Mouse (Mus musculus): Measurements from ENCODE around the gene Chka. TPM values are rescaled to one million over a fixed set of nuclear protein-coding genes. Genes with fewer than 3 reads are reported as not detected.

The Chka gene
- polyA plus RNA-seq (2016; fragmentation: Nextera tagmentation; extraction: Ambion mirVana), result 57.5 and 59.9 TPM in 2 replicates

DNA sequence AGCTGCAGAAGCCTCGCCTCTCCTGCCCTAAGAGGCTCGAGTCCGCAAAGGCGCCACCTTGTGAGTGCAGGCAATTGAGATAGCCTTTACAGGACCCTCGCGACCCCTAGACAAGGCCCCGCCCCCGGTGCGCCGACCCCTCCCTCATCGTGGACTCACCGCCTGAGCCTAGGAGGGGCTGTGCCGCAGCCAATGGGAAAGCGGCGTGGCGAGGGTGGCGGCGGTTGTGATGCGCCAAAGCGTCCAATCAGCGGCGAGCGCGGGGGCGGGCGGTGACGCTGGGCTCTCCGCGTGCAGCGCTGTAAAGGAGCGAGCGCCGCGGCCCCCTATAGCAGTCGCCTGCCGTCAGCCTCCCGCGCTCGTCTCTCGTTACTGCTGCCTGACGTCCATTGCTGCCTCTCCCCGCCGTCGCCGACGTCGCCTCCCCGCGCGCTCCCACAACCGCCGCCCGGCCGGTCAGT lies at the start of gene Chka:
Chka (plus strand) TSS at position 272 of the 461 bp plus-strand sequence.
- Histone ChIP-seq H3K27me3 (ENCODE audit: insufficient read depth, poor library complexity, severe bottlenecking) (no peaks in the 10 kb centered on the region), H3K36me3 (peaks cover 6% of the 10 kb centered on the region; the same call in 1 of the 2 replicates), H3K4me1 (replicated peaks) (peaks cover 41% of the 10 kb centered on the region), H3K4me3 (peak within 1 kb of the TSS; percentile 78), H3K9me3 (no peaks in the 10 kb centered on the region), H3K27ac (peak within 1 kb of the TSS; percentile 97)
- under 1% methylated on average over 54 of the region's 54 CpGs for WGBS
- peak; percentile 99 for DNase-seq (ENCODE audit: low spot score)

- Histone ChIP-seq H3K36me3 (peaks cover 93% of the 10 kb centered on the region), H3K4me1 (replicated peaks) (no peaks in the 10 kb centered on the region), H3K9me3 (no peaks in the 10 kb centered on the region), H3K27me3 (ENCODE audit: insufficient read depth, poor library complexity, severe bottlenecking) (no peaks in the 10 kb centered on the region), H3K27ac (no peak overlapping the region), H3K4me3 (no peak overlapping the region)
- DNase-seq (ENCODE audit: low spot score), result no peak
- WGBS, result 91% methylated on average over 7 of the region's 7 CpGs
These were observed 46.0 kb upstream of the Chka start for GRCm38 (mm10) chr19:3805526-3805925.

DNA sequence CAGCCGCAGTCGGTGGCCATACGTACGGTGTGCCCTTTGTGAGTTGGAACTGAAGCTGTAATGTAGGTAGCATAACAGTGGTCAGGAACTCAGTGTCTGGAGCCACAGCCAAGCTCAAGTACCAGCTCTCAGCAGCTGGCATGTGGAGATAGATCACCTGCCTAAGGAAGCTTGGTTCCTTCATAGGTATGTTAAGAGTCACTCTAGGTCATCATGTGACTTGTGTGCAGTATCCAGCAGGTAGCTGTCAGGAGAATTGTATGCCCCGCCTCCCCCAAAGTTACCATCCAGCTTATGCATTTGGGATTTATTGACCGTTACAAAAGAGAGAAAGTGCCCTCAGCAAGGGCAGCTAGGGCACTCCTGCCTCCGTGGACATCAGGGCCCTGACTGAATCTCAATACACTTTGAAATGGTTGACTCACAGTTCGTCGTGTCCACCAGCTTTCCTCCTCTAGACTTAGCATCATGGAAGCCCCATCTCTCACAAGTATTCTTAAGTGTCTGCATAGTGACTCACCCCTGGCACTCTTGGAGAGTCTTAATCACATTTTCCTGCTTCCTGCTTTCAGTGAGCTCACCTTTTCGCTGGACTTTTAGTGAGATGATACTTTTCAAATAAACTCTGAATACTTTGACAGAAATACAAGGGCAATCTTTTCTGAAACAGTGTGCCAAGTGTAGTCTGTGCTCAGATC lies 40.9 kb upstream of the Chka start:
- no peak for DNase-seq (ENCODE audit: low spot score)
- Histone ChIP-seq H3K4me3 (no peak overlapping the region), H3K4me1 (replicated peaks) (no peaks in the 10 kb centered on the region), H3K9me3 (no peaks in the 10 kb centered on the region), H3K27ac (no peak overlapping the region), H3K27me3 (ENCODE audit: insufficient read depth, poor library complexity, severe bottlenecking) (no peaks in the 10 kb centered on the region), H3K36me3 (peaks cover 95% of the 10 kb centered on the region)
- WGBS, result 95% methylated on average over 10 of the region's 10 CpGs

DNA sequence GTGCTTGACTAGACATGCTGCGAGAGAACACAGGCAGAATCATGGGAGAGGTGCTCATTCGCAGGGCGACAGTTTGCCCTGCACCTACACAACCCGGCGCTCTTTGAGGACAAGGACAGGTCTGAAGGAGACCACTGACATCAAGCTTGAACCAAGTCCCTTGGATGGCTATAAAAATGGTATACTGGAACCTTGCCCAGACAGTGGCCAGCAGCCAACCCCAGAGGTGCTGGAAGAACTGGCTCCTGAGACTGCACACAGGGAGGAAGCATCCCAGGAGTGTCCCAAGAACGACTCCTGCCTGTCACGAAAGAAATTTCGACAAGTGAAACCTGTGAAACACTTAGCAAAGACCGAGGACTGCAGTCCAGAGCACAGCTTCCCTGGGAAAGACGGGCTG lies 37.1 kb upstream of the Chka start:
- 94% methylated on average over 10 of the region's 10 CpGs for WGBS
- H3K36me3 ChIP-seq, result peaks cover 77% of the 10 kb centered on the region

DNA sequence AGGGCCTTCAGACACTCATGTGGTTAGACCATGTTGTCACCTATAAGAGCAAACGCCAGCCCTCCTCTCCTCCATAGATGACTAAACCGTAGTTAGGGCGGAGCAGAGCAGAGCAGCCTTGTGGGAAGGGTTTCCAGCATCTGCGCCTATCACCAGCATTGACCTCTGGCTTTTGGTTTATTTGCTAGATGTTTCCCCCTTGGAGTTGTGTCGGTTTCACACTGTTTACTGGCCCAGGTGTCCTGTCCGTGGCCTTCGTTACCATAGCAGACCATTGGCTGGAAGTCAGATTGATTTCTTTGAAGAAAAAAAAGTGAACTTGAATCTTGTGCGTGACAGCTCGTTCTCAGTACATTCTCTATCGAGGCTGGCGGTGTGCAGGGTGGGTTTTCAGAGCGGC lies 35.7 kb upstream of the Chka start:
- Histone ChIP-seq H3K9me3 (no peaks in the 10 kb centered on the region), H3K36me3 (peaks cover 63% of the 10 kb centered on the region), H3K4me3 (no peak overlapping the region), H3K4me1 (replicated peaks) (no peaks in the 10 kb centered on the region), H3K27me3 (ENCODE audit: insufficient read depth, poor library complexity, severe bottlenecking) (no peaks in the 10 kb centered on the region), H3K27ac (no peak overlapping the region)
- WGBS, result 94% methylated on average over 12 of the region's 12 CpGs
- DNase-seq (ENCODE audit: low spot score), result no peak

More for the DNA sequence above, 37.1 kb upstream of the Chka start:
- Histone ChIP-seq H3K9me3 (no peaks in the 10 kb centered on the region), H3K27ac (no peak overlapping the region), H3K4me1 (replicated peaks) (no peaks in the 10 kb centered on the region), H3K27me3 (ENCODE audit: insufficient read depth, poor library complexity, severe bottlenecking) (no peaks in the 10 kb centered on the region), H3K4me3 (no peak overlapping the region)
- no peak for DNase-seq (ENCODE audit: low spot score)

- Histone ChIP-seq H3K4me1 (replicated peaks) (no peaks in the 10 kb centered on the region), H3K9me3 (no peaks in the 10 kb centered on the region), H3K27me3 (ENCODE audit: insufficient read depth, poor library complexity, severe bottlenecking) (no peaks in the 10 kb centered on the region), H3K27ac (no peak overlapping the region), H3K36me3 (peaks cover 36% of the 10 kb centered on the region), H3K4me3 (no peak overlapping the region)
- DNase-seq (ENCODE audit: low spot score), result no peak
- 73% methylated on average over 2 of the region's 2 CpGs for WGBS
These were observed 32.5 kb upstream of the Chka start for GRCm38 (mm10) chr19:3819080-3819479.

DNA sequence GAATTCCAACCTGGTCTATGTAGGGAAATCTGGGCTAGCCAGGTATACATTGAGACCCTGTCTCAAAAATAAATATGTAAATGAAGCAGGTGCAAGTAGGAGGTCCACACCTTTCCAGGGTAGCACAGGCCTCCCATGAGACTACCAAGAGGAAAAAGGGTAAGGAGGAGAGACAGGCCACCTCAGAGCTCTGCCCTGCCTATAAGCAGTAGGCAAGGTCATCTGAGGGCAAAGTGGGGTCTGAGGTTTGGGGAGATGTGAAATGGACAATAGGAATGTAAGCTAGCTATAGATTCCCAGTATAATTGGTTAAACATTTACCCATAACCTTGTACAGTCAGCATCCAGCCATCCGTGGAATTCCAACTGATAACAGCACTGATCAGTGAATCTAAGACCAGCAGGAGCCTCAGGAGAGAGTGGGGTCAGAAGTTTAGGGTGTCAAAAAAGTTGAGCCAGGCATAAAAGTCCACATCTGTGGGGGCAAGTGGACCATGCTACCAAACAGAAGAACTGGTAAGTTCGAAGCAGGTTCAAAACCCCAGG lies 31.6 kb upstream of the Chka start:
- 87% methylated on average over 2 of the region's 2 CpGs for WGBS
- Histone ChIP-seq H3K36me3 (peaks cover 27% of the 10 kb centered on the region), H3K9me3 (no peaks in the 10 kb centered on the region), H3K4me1 (replicated peaks) (no peaks in the 10 kb centered on the region), H3K4me3 (no peak overlapping the region), H3K27me3 (ENCODE audit: insufficient read depth, poor library complexity, severe bottlenecking) (no peaks in the 10 kb centered on the region), H3K27ac (no peak overlapping the region)
- no peak for DNase-seq (ENCODE audit: low spot score)

- no peaks in the 10 kb centered on the region for H3K9me3 ChIP-seq
- H3K27me3 ChIP-seq (ENCODE audit: insufficient read depth, poor library complexity, severe bottlenecking), result no peaks in the 10 kb centered on the region
- H3K4me3 ChIP-seq, result no peak overlapping the region
- H3K27ac ChIP-seq, result no peak overlapping the region
- no peaks in the 10 kb centered on the region for H3K4me1 ChIP-seq (replicated peaks)
- H3K36me3 ChIP-seq, result no peaks in the 10 kb centered on the region
- DNase-seq (ENCODE audit: low spot score), result no peak
These were observed 26.5 kb upstream of the Chka start for GRCm38 (mm10) chr19:3825044-3825443.

GRCm38 (mm10) chr19:3829863-3830262 lies 21.7 kb upstream of the Chka start:
- 90% methylated on average over 3 of the region's 3 CpGs for WGBS
- Histone ChIP-seq H3K27me3 (ENCODE audit: insufficient read depth, poor library complexity, severe bottlenecking) (no peaks in the 10 kb centered on the region), H3K4me3 (no peak overlapping the region), H3K4me1 (replicated peaks) (peaks cover 7% of the 10 kb centered on the region), H3K9me3 (no peaks in the 10 kb centered on the region), H3K36me3 (no peaks in the 10 kb centered on the region), H3K27ac (no peak overlapping the region)
- DNase-seq (ENCODE audit: low spot score), result no peak

- Histone ChIP-seq H3K4me3 (no peak overlapping the region), H3K27me3 (ENCODE audit: insufficient read depth, poor library complexity, severe bottlenecking) (no peaks in the 10 kb centered on the region), H3K36me3 (no peaks in the 10 kb centered on the region), H3K27ac (no peak overlapping the region), H3K9me3 (no peaks in the 10 kb centered on the region), H3K4me1 (replicated peaks) (peaks cover 7% of the 10 kb centered on the region)
- peak; percentile 31 for DNase-seq (ENCODE audit: low spot score)
- 56% methylated on average over 8 of the region's 8 CpGs for WGBS
These were observed 19.9 kb upstream of the Chka start for GRCm38 (mm10) chr19:3831716-3832115.

DNA sequence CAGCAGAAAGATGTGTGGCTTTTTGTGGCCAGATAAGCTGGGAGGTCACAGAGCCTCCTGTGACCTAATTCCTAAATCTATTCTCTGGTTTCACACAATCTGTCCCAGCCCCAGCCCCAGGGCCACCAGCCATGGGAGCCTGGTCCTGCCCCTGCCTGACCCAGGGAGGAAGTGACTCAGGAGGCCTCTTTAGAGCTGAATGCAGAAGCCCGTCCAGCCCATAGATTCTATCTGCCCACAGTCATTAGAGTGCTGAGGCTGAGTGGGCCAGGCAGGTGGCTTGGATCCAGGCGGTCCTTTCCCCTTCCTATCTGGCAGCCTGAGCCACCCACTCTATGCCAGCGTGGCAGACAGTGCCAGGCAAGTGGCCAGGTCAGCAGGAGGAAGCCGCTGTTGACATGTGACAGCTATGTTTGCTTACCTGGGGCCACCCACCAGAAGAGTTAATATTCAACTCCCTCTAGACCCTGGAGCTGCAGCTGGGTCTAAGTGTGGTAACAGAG lies 18.7 kb upstream of the Chka start:
- DNase-seq (ENCODE audit: low spot score), result no peak
- H3K4me1 ChIP-seq (replicated peaks), result peaks cover 7% of the 10 kb centered on the region
- H3K27me3 ChIP-seq (ENCODE audit: insufficient read depth, poor library complexity, severe bottlenecking), result no peaks in the 10 kb centered on the region
- no peak overlapping the region for H3K27ac ChIP-seq
- no peaks in the 10 kb centered on the region for H3K9me3 ChIP-seq
- H3K36me3 ChIP-seq, result no peaks in the 10 kb centered on the region
- H3K4me3 ChIP-seq, result no peak overlapping the region
- 79% methylated on average over 4 of the region's 4 CpGs for WGBS

DNA sequence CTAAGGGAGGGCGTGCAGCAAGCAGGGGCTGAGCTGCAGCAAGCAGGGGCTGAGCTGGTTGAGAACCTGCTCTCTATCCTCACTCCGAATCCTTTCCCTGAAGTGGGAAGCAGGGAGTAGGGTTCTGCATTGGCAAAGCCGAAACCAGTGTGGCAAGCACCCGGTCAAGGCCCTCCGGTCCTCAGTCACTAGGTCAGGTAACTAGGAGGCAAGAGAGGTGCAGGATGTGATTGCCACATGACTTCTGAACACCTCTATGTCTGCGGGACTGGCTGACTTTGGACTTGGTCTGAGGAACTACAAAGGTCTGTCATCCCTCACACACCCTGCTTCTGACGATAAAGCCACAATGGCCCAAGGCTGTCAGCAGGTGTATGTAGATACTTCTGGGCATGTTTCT lies 17.3 kb upstream of the Chka start:
- 90% methylated on average over 7 of the region's 7 CpGs for WGBS
- H3K4me1 ChIP-seq (replicated peaks), result peaks cover 7% of the 10 kb centered on the region
- H3K4me3 ChIP-seq, result no peak overlapping the region
- H3K27ac ChIP-seq, result no peak overlapping the region
- no peaks in the 10 kb centered on the region for H3K36me3 ChIP-seq
- no peaks in the 10 kb centered on the region for H3K9me3 ChIP-seq
- no peak for DNase-seq (ENCODE audit: low spot score)
- H3K27me3 ChIP-seq (ENCODE audit: insufficient read depth, poor library complexity, severe bottlenecking), result no peaks in the 10 kb centered on the region

- Histone ChIP-seq H3K27ac (no peak overlapping the region), H3K4me3 (no peak overlapping the region), H3K4me1 (replicated peaks) (peaks cover 10% of the 10 kb centered on the region), H3K36me3 (no peaks in the 10 kb centered on the region), H3K27me3 (ENCODE audit: insufficient read depth, poor library complexity, severe bottlenecking) (no peaks in the 10 kb centered on the region), H3K9me3 (no peaks in the 10 kb centered on the region)
- no peak for DNase-seq (ENCODE audit: low spot score)
- WGBS, result 89% methylated on average over 9 of the region's 9 CpGs
These were observed 14.8 kb upstream of the Chka start for GRCm38 (mm10) chr19:3836791-3837190.

All from hindbrain, embryonic 10.5 days (tissue).